Mouse (Mus musculus): ENCODE results near the gene Pepd. TPM values are rescaled to one million over a fixed set of nuclear protein-coding genes. Genes with fewer than 3 reads are reported as not detected.

The Pepd gene
- polyA plus RNA-seq, 1 experiment from 2014 or later = 69.8 TPM

DNA sequence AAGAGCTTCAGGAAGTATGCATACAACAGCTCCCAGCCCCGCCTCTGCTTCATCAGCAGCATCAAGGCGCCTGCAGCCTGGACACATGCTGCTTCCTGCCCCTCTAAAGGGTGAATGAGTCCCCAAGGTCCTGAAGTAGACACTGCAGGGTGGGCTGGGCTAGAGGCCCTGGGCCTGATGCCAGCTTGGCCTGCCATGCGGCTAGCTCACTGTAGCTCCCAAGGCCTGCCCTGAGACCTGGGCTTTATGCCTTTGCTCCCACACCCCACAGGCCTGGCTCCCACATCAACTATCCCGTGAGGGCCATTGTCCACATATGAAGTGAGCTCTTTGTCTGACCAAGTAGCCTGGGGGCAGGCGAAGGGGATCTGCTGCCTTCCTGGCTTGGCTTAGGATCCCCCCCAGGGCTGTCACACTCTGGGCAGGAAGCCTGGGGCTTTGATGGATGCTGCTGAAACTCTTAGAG lies 124.1 kb downstream of the Pepd start:
- H3K9me3 ChIP-seq (ENCODE audit: control insufficient read depth, low read length) = no peaks in the 10 kb centered on the region
- no peak overlapping the region for H3K9ac ChIP-seq (replicated peaks; ENCODE audit: low read depth, low read length)
- H3K4me2 ChIP-seq (ENCODE audit: low read depth, low read length) = no peak overlapping the region
- 29% methylated on average over 5 of the region's 5 CpGs for WGBS
- peak overlapping the region; percentile 64; the same call in 1 of the 2 replicates for H3K27ac ChIP-seq (ENCODE audit: low read depth, low read length)
- peaks cover 18% of the 10 kb centered on the region for H3K4me1 ChIP-seq (ENCODE audit: control insufficient read depth, insufficient read depth, low read length)
- peak; percentile 89 for ATAC-seq (ENCODE audit: low read depth)
- no peaks in the 10 kb centered on the region for H3K27me3 ChIP-seq (ENCODE audit: control insufficient read depth, insufficient read depth, low read length)
- no peaks in the 10 kb centered on the region for H3K36me3 ChIP-seq (ENCODE audit: control insufficient read depth, insufficient read depth, low read length)
- no peak overlapping the region for H3K4me3 ChIP-seq (ENCODE audit: low read depth, low read length)

DNA sequence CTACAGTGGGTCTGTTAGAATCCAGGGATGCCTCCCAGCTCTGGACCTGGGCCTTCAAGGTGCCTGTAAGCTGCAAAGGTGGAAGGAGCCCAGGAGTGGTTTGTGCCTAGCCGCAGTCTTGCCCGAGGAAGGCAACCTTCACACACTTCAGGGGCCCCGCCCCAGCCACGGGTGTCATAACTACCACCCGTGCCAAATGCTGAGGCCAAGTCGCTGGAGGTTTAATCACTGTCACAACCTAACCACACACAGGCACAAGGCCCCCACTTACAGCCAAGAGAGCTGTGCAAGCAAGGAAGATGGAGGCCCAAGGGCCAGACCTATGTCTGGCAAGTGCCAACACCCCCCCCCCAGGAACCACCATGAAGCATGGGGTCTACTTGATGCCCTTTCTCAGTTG lies 125.2 kb downstream of the Pepd start:
- H3K9me3 ChIP-seq (ENCODE audit: control insufficient read depth, low read length) = no peaks in the 10 kb centered on the region
- peaks cover 18% of the 10 kb centered on the region for H3K4me1 ChIP-seq (ENCODE audit: control insufficient read depth, insufficient read depth, low read length)
- H3K27me3 ChIP-seq (ENCODE audit: control insufficient read depth, insufficient read depth, low read length) = no peaks in the 10 kb centered on the region
- 96% methylated on average over 6 of the region's 6 CpGs for WGBS
- H3K36me3 ChIP-seq (ENCODE audit: control insufficient read depth, insufficient read depth, low read length) = 0 out of 2 replicates have a peak, but pooled peaks cover under 1% of the 10 kb centered on the region
- no peak overlapping the region for H3K4me3 ChIP-seq (ENCODE audit: low read depth, low read length)
- H3K27ac ChIP-seq (ENCODE audit: low read depth, low read length) = no peak overlapping the region
- no peak overlapping the region for H3K4me2 ChIP-seq (ENCODE audit: low read depth, low read length)
- no peak for ATAC-seq (ENCODE audit: low read depth)
- no peak overlapping the region for H3K9ac ChIP-seq (replicated peaks; ENCODE audit: low read depth, low read length)

DNA sequence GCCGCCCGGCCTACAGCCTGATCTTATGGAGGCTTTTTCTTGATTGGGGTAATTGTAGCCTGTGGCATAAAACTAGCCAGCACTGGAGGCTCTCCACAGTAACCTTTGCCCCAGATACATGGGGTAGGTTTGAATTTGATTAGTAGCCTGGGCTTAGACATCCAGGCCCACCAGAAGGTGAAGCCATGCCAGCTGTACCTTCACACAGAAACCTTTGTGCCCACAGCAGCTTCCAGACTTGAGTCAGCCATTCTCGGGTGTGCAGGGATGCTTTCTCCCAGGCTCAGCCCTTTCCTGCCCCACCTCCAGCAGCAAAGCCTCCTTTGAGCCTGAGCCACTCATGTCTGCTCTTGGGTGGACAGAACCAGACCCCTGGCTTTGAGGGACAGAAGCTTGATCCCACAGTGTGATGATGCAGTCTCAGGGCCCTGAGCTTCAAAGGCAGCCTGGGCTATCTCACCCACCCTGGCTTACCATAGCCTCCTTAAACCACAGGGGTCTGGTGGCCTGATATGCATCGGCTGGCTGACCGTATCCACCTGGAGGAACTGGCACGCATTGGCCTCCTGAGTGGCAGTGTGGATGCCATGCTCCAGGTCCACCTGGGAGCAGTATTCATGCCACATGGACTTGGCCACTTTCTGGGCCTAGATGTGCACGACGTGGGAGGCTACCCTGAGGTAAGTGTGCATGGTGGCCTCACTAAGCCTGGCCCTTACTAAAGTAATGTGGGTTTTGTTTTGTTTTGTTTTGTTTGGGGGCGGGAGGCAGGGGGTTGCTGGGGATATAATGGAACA lies 128.2 kb downstream of the Pepd start:
- Histone ChIP-seq H3K4me1 (ENCODE audit: control insufficient read depth, insufficient read depth, low read length) (peaks cover 6% of the 10 kb centered on the region), H3K9ac (replicated peaks; ENCODE audit: low read depth, low read length) (no peak overlapping the region), H3K4me3 (ENCODE audit: low read depth, low read length) (no peak overlapping the region), H3K4me2 (ENCODE audit: low read depth, low read length) (no peak overlapping the region), H3K27ac (ENCODE audit: low read depth, low read length) (no peak overlapping the region), H3K27me3 (ENCODE audit: control insufficient read depth, insufficient read depth, low read length) (no peaks in the 10 kb centered on the region), H3K9me3 (ENCODE audit: control insufficient read depth, low read length) (no peaks in the 10 kb centered on the region), H3K36me3 (ENCODE audit: control insufficient read depth, insufficient read depth, low read length) (peaks cover 18% of the 10 kb centered on the region)
- no peak for ATAC-seq (ENCODE audit: low read depth)
- 93% methylated on average over 9 of the region's 9 CpGs for WGBS

DNA sequence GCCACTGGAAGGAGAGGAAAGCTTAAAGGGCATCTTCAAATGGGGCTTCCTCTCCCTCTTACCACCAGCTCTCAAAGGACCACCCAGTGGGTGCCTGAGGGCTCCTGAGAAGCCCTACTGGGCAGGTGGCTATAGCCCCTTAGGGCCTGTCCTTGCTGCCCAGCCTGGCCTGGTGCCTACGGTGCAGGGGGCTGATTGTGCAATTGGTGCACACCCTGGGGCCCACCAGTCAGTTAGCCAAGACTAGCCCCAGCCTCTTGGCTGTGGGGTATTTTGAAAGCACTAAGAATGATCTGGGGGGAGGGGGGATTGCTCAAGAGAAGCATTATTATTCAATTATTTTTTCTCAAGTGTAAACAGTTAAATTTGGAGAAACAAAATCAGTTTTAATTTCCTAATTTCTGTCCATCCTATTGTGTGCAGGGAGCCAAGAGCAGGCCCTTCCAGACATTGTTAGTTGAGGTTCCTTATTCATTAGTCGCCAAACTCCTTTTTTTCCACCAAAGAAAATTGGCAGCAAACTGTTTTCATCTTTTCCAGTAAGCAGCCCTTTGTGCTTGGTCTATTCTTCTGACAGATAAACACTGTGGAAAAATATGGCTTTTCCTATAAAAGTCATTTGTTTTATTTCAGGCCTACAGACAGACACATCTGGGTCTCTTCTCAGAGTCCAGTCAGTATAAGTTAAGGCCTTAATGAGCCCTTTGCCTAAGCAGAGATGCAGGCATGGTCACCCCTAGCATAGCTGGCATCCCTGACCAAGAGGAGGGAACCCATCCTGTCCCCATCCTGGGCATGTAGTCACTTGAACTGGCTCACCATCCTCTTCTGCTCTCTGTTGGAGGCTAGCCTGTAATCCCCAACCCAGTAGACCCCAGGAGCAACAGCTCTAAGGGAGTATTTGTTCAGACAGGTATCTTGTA lies 129.4 kb downstream of the Pepd start:
- Histone ChIP-seq H3K27ac (ENCODE audit: low read depth, low read length) (no peak overlapping the region), H3K36me3 (ENCODE audit: control insufficient read depth, insufficient read depth, low read length) (peaks cover 29% of the 10 kb centered on the region)
- no peak for ATAC-seq (ENCODE audit: low read depth)

DNA sequence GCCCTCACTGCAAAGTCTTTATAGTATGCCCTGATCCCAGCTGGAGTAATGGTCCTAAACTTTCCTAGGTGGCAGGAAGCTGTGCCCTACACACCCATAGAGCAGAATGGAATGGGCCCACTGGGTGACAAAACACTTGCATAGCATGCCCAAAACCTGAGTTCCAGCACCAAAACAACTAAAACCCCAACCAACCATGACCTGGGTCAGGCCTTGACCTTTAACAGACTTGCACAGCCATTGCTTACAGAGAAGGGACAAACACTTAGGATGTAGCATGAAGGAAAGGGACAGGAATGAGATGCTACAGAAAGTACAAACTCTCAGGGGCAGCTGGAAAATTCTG lies 130.0 kb downstream of the Pepd start:
- H3K36me3 ChIP-seq (ENCODE audit: control insufficient read depth, insufficient read depth, low read length) = peaks cover 29% of the 10 kb centered on the region
- H3K9ac ChIP-seq (replicated peaks; ENCODE audit: low read depth, low read length) = no peak overlapping the region
- no peaks in the 10 kb centered on the region; the same call in 1 of the 2 replicates for H3K4me1 ChIP-seq (ENCODE audit: control insufficient read depth, insufficient read depth, low read length)
- H3K27ac ChIP-seq (ENCODE audit: low read depth, low read length) = no peak overlapping the region
- H3K27me3 ChIP-seq (ENCODE audit: control insufficient read depth, insufficient read depth, low read length) = no peaks in the 10 kb centered on the region
- H3K4me2 ChIP-seq (ENCODE audit: low read depth, low read length) = no peak overlapping the region
- ATAC-seq (ENCODE audit: low read depth) = no peak
- H3K4me3 ChIP-seq (ENCODE audit: low read depth, low read length) = no peak overlapping the region
- no peaks in the 10 kb centered on the region for H3K9me3 ChIP-seq (ENCODE audit: control insufficient read depth, low read length)

More for the DNA sequence above, 129.4 kb downstream of the Pepd start:
- H3K4me2 ChIP-seq (ENCODE audit: low read depth, low read length) = no peak overlapping the region
- H3K9me3 ChIP-seq (ENCODE audit: control insufficient read depth, low read length) = no peaks in the 10 kb centered on the region
- no peaks in the 10 kb centered on the region; the same call in 1 of the 2 replicates for H3K4me1 ChIP-seq (ENCODE audit: control insufficient read depth, insufficient read depth, low read length)
- no peak overlapping the region for H3K4me3 ChIP-seq (ENCODE audit: low read depth, low read length)
- H3K27me3 ChIP-seq (ENCODE audit: control insufficient read depth, insufficient read depth, low read length) = no peaks in the 10 kb centered on the region
- no peak overlapping the region for H3K9ac ChIP-seq (replicated peaks; ENCODE audit: low read depth, low read length)
- 79% methylated on average over 2 of the region's 2 CpGs for WGBS

DNA sequence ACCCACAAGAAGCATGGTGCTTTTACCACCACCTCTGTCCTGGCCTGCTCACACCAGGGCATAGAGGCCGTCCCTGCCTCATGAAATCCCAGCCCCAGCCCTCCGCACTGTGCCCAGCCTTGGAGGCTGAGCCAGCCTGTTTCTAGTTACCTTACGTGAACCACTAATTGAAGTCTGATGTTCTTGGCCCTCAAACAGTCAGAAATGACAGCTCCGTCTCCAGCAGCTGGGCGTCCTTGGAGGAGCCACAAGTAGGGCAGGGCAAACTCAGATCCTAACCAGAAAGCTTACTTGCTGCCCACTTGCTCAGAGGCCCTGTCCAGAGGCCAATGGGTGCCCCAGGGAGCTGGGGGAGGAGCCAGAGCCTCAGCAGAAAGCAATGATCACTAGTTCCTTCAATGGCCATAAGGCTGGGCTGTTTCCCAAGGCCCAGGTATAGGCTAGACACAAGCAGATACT lies 130.6 kb downstream of the Pepd start:
- no peak for ATAC-seq (ENCODE audit: low read depth)
- peaks cover 29% of the 10 kb centered on the region for H3K36me3 ChIP-seq (ENCODE audit: control insufficient read depth, insufficient read depth, low read length)

DNA sequence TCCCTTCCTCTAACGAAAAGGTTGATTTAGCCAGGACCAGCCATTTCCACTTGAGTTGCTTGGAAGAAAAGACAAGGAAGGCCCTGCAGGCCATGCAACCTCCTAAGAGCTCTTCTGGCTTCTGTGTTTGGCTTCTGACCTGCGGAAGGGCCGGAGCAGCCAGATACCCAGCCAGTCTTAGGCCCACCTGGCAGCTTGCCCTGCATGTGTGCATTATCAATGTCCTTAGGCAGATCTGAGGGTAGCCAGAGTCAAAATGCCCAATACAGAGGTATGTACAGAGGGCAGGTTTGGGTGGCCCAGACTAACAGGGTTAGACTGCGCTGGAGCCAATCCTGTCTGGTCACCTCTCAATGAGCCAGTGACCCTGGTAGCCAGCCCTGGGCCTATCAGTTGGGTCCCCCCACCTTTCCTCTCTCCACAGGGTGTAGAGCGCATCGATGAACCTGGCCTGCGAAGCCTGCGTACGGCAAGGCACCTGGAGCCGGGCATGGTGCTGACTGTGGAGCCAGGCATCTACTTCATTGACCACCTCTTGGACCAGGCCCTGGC lies 131.2 kb downstream of the Pepd start:
- H3K9me3 ChIP-seq (ENCODE audit: control insufficient read depth, low read length) = no peaks in the 10 kb centered on the region
- H3K4me3 ChIP-seq (ENCODE audit: low read depth, low read length) = no peak overlapping the region
- no peak overlapping the region for H3K27ac ChIP-seq (ENCODE audit: low read depth, low read length)
- no peak for ATAC-seq (ENCODE audit: low read depth)
- H3K4me1 ChIP-seq (ENCODE audit: control insufficient read depth, insufficient read depth, low read length) = no peaks in the 10 kb centered on the region; the same call in 1 of the 2 replicates
- no peak overlapping the region for H3K9ac ChIP-seq (replicated peaks; ENCODE audit: low read depth, low read length)
- H3K27me3 ChIP-seq (ENCODE audit: control insufficient read depth, insufficient read depth, low read length) = no peaks in the 10 kb centered on the region
- peaks cover 29% of the 10 kb centered on the region for H3K36me3 ChIP-seq (ENCODE audit: control insufficient read depth, insufficient read depth, low read length)
- no peak overlapping the region for H3K4me2 ChIP-seq (ENCODE audit: low read depth, low read length)
- WGBS = 94% methylated on average over 10 of the region's 10 CpGs

More for the DNA sequence above, 130.6 kb downstream of the Pepd start:
- Histone ChIP-seq H3K9ac (replicated peaks; ENCODE audit: low read depth, low read length) (no peak overlapping the region), H3K4me3 (ENCODE audit: low read depth, low read length) (no peak overlapping the region), H3K4me2 (ENCODE audit: low read depth, low read length) (no peak overlapping the region), H3K4me1 (ENCODE audit: control insufficient read depth, insufficient read depth, low read length) (no peaks in the 10 kb centered on the region; the same call in 1 of the 2 replicates), H3K27me3 (ENCODE audit: control insufficient read depth, insufficient read depth, low read length) (no peaks in the 10 kb centered on the region), H3K27ac (ENCODE audit: low read depth, low read length) (no peak overlapping the region), H3K9me3 (ENCODE audit: control insufficient read depth, low read length) (no peaks in the 10 kb centered on the region)
- 98% methylated on average over 5 of the region's 5 CpGs for WGBS

DNA sequence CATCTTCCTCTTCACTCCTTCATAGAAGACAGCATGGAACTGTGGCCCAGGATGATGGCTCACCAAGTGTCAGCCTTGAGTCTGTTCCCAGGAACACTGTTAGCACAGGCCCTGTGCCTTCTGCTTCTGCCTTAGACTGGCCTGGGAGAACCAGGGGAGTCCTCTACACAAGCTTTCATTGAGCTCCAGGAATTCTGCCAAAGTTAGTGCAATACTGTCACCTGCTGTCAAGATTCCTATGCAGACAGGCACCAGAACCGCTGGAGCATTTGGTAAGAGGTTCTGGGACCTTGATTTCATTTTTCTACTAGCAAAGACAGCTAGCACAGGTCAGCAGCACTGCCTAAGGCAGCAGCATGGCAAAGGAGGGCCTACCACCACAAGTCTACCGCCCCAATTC lies 132.5 kb downstream of the Pepd start:
- Histone ChIP-seq H3K9ac (replicated peaks; ENCODE audit: low read depth, low read length) (no peak overlapping the region), H3K4me3 (ENCODE audit: low read depth, low read length) (no peak overlapping the region), H3K27me3 (ENCODE audit: control insufficient read depth, insufficient read depth, low read length) (no peaks in the 10 kb centered on the region), H3K27ac (ENCODE audit: low read depth, low read length) (no peak overlapping the region), H3K4me2 (ENCODE audit: low read depth, low read length) (no peak overlapping the region), H3K9me3 (ENCODE audit: control insufficient read depth, low read length) (no peaks in the 10 kb centered on the region), H3K4me1 (ENCODE audit: control insufficient read depth, insufficient read depth, low read length) (no peaks in the 10 kb centered on the region; the same call in 1 of the 2 replicates), H3K36me3 (ENCODE audit: control insufficient read depth, insufficient read depth, low read length) (peaks cover 29% of the 10 kb centered on the region)
- 93% methylated on average over 2 of the region's 2 CpGs for WGBS
- no peak for ATAC-seq (ENCODE audit: low read depth)
